Mouse (Mus musculus): ENCODE results near the gene Nrp2. TPM values are rescaled to one million over a fixed set of nuclear protein-coding genes. Genes with fewer than 3 reads are reported as not detected.
A peak's percentile ranks its signal among the peaks of the same experiment; 100 is the strongest.

Nrp2 gene
- total RNA-seq (2021) = 10 to 100 TPM; 58.8 to 66.3 TPM

DNA sequence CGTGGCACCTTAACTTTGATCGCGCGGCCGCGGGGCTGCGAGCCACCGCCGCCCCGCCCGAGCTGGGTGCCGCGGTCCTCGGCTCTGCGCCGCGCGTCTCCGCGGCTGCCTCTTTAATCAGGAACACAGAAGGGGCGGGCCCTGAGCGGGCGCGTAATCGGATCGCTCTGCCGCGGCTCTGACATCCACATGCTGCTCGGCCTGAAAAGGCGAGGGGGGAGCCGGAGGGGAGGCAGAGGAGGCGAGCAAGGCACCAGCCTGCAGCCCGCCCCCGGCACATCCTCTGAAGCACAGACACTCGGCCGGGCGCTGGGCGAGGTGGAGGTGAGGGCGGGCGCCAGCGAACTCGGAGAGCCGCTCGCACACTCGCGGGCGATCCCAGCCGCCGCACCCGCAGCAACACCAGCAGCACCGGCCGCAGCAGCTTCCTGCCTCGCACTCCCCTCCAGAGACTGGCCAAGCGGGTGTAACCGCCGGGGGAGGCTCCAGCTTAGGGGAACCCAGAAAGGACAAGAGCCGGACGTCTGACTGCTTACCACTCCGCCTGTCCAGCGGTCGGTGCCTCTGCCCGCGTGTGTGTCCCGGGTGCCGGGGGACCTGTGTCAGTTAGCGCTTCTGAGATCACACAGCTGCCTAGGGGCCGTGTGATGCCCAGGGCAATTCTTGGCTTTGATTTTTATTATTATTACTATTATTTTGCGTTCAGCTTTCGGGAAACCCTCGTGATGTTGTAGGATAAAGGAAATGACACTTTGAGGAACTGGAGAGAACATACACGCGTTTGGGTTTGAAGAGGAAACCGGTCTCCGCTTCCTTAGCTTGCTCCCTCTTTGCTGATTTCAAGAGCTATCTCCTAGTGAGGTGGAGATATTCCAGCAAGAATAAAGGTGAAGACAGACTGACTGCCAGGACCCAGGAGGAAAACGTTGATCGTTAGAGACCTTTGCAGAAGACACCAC lies at the start of gene Nrp2:
Gene Nrp2 (plus strand): TSS at position 128 of the 959 bp plus-strand sequence.
- peak; percentile 88 for DNase-seq

GRCm38 (mm10) chr1:62654436-62654835 lies 48.6 kb upstream of the Nrp2 start:
- no peak for DNase-seq

- no peak for DNase-seq
Measured at GRCm38 (mm10) chr1:62664960-62665645, 38.0 kb upstream of the Nrp2 start.

- DNase-seq = no peak
Measured at GRCm38 (mm10) chr1:62665771-62666730, 37.0 kb upstream of the Nrp2 start.

DNA sequence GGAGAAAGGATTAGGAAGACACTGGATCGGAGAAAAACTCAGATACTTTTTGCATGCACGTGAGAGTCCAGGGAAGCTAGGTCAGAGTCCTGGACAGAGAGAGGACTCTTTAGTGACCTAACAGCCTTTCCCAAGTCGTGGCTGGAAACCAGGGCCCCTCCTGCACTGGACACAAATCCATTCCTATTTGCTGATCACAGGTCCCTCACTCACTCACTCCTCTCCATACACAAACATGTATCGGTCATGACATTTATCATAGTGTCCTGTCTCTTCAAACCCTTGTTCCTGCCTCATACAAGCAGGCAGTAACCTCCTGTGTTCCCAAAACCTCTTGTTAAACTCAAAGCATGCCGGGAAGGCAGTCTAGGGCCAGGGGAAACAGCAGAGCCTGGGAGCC lies 36.3 kb upstream of the Nrp2 start:
- DNase-seq = no peak

DNA sequence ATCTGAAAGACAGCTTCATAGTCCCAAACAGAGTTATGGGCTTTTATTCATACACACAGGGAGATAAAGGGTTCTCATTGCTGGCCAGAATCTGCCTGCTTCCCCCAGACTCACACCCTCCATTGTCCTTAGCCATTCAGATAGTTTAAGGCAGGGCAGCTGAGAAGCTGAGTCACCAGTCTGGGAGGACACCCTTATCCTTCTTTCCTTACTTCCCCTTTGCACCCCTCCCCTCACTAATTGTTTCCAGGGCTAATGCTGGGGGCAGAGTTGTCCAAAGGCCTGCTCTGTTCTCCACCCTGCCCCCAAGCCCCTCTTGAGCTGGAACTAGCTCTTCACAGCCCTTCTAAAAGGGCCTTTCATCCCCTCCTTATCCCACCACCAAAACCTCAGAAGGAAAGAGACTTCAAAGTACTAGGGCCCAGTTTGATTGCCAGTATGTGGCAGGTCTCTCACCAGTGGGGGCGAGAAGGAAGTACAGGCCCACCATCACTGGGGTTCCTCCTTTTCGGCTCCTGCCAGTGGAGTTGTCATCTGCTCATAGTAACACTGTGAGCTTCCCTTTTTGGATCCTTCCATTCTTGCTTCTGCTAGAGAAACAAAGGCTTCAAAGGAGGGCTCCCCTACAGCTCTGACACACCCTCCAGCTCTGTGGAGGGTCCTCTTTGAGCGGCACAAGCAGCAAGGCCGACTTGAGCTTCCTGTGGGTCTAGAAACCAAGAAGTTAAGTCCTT lies 24.3 kb upstream of the Nrp2 start:
- DNase-seq = no peak

- DNase-seq = no peak
Measured at GRCm38 (mm10) chr1:62679466-62679865, 23.6 kb upstream of the Nrp2 start.

DNA sequence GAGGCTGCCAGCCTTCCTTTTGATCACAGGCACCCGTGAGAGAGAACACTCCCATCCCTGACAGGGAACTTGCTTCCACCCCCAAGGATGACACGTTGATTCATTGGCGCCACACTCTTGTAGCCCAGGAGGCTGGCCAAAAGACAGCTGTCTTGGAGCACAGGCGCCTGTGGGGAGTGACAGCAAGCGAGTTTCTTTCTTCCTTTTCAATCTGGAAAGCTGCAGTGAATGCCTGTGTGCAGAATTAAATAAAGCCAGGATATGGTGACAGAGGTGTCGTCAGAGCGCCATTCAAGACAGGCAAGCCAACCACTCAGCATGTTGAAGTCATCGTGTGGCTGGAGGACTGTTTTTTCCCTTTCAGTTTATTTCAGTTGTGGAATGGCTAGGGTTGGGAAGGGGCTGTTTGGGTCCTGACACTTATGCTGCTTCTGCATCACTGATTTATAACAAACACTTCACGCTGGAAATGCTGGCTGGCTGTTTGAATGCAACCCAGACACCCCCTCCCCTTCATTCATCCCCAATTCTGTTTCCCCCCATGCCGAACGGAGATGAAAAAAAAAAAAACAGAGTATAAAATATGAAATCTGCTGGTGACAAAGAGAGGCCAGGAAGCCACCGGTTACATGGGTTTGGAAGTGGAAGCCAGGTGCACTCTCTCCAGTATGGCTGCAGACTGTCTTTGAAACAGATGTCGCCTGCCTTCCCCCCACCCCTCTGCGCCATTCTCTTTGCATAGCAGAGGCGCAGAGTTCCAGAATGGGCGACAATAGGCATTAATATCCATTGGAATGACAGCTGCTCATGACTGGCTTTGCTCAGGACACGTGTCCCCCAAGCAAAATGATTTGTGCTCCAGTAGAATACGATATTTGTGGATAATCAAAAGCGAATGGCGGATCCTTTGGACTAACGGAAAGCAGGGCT lies 20.4 kb upstream of the Nrp2 start:
- no peak for DNase-seq

DNA sequence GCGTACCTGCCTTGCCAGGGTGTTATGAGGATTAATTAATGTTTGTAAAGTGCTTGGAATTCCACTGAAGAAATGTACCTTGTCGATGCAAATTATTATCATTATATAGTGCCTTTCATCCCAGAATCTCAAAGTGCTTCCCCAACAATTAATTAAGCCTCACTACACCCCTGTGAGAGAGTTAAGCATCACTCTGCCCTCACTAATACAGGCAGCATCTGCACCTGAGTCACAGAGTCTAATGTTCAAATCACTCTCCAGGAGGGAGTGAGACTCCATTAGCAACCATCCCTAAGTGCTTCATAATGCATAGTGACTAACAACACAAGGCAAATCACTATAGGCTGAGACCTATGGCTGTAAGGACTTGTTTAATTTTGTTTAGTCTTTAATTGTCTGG lies 19.6 kb upstream of the Nrp2 start:
- DNase-seq = no peak

DNA sequence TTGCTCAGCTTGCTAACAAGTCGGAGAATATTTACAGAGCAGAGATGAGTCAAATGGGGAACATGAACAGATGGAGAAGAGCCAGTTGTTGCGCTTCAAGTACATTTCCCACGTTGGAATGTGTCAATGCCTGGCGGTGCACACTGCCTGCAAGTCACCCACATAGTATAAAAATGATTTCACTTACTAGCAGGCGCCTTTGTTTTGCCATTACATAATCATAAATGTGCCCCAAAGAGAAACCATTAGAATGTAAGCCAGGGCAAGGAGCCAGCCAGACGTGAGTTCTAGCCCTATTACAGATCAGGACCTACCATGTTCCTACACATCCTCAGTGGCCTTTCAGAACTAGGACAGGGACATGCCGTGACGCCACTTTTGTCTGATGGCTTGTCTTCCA lies 15.6 kb upstream of the Nrp2 start:
- peak; percentile 55 to 62 for DNase-seq

GRCm38 (mm10) chr1:62691175-62691574 lies 11.9 kb upstream of the Nrp2 start:
- no peak for DNase-seq

- no peak for DNase-seq
Measured at GRCm38 (mm10) chr1:62696312-62696982, 6.6 kb upstream of the Nrp2 start.

DNA sequence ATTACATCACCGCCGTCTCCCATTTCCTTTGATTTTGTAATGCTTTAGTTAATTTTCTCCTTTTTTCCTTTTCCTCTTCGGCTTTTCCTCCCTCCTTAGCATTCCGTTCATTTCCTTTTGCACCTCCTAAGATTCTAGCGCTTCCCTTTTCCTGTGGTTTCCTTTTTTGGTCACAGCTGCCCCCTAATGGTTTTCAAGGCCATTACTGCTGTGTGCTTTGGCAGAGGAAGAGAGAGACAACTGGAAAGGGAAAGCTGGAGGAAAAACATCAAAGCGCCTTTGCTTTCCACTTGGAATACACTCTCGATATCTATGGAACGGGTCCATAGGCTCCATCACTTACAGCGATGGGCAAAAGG lies 6.1 kb upstream of the Nrp2 start:
- peak in 1 of 2 experiments; percentile 54 for DNase-seq

DNA sequence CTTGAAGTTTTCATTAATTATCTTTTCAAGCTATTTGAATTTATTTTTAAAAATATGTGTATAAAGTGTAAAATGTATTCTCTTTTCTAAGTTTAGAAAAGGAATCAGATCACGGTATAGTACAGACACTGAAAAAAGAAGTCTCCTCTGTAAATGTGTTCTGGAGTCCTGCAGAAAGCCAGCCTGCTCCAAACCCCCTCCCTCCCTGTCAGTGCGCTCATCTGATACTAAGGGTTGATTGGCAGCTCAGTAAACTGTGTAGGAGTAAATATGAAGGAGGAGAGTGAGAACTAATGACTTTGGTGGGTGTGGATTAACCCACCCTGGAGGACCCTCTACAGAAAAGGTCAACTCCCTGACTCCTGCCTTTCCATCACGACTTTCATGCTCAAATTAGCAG lies 5.7 kb upstream of the Nrp2 start:
- DNase-seq = no peak

GRCm38 (mm10) chr1:62699801-62700200 lies 3.3 kb upstream of the Nrp2 start:
- no peak for DNase-seq

DNA sequence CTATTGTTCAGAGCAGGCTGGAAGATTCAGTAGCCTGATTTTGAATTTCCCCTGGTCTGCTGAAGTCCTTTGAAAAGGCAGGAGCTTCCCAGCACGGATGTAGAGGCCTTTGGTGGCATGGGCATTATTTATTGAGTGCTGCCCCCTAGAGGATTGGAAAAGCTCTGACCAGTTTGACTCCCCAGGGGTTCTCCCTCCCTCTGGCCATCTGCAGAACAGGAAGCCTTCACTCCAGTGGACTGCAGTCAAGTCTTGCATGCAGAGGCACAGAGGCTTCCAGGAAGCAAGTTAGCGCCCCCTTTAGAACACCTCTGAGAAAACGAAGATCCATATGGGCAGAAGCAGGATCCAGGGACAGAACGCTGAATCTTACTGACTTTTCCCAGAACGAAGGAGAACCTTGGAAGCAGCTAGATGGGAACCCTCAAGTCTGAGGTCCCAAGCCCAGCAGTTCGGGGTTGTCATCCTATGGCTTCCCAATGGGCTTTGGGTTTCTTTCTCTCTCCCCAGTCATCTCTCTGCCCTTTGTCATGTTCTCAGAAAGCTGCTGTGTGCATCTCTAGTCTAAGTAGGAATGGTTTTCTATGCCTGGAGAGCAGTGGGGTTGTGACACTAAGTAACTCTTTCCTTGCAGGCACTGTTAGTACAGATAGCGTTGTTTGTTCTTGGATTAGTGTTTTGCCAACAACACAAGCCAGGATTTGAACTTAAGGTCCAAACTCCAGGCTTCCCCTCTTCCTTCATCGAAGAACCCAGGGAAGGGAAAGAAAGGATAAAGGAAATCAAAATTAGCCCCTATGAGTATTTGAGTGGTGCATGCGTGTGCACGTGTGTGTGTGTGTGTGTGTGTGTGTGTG lies 1.8 kb upstream of the Nrp2 start:
- DNase-seq = peak; percentile 70 to 75

GRCm38 (mm10) chr1:62702743-62703142 lies 342 bp upstream of the Nrp2 start:
- peak in 1 of 2 experiments; percentile 56 for DNase-seq

GRCm38 (mm10) chr1:62704117-62704888 lies 1.2 kb downstream of the Nrp2 start:
- DNase-seq = no peak

Data from layer of hippocampus, postnatal 36 days (tissue).